Mouse (Mus musculus) heart, postnatal 10 days (tissue): ENCODE measurements around the gene Lman2. TPM values are rescaled to one million over a fixed set of nuclear protein-coding genes. Genes with fewer than 3 reads are reported as not detected.
A peak's percentile ranks its signal among the peaks of the same experiment; 100 is the strongest.

Experiments
- DNase-seq, 2 experiments: peaks; one replicate each; pipeline ENCODE4 v3.0.0; 2021
- intact Hi-C: fragments of 180-260 bp; cut with DNase I; formaldehyde crosslinking; loops from one replicate; pipeline ENCODE4 v1.15.1; 2025
- total RNA-seq, 2 experiments: library from RNA; stranded (reverse); gene quantifications; 2 replicates each; pipeline ENCODE4 v1.2.3; 2021

The Lman2 gene
- total RNA-seq, 2 experiments from 2014 or later: 56.7 to 58.2 TPM

- DNase-seq: no peak
- intact Hi-C loops: loop anchor here (2.0 kb wide), 1 partner anchor 32 kb away; no protein-coding TSS in a partner anchor
These were observed 33.9 kb downstream of the Lman2 start for GRCm38 (mm10) chr13:55328641-55329040.

- intact Hi-C loops: loop anchor here (2.0 kb wide), 1 partner anchor 33 kb away; no protein-coding TSS in a partner anchor
- DNase-seq: no peak
These were observed 34.4 kb downstream of the Lman2 start for GRCm38 (mm10) chr13:55328171-55328570.

GRCm38 (mm10) chr13:55327633-55328032 is 35.0 kb downstream of the Lman2 start:
- DNase-seq: peak; percentile 89 to 93
- intact Hi-C loops: loop anchor here (2.0 kb wide), 1 partner anchor 33 kb away; no protein-coding TSS in a partner anchor

GRCm38 (mm10) chr13:55327169-55327568 is 35.4 kb downstream of the Lman2 start:
- no peak for DNase-seq
- intact Hi-C loops: no loop called here

GRCm38 (mm10) chr13:55325596-55325995 is 37.0 kb downstream of the Lman2 start:
- intact Hi-C loops: no loop called here
- no peak for DNase-seq

GRCm38 (mm10) chr13:55322130-55322825 is 40.3 kb downstream of the Lman2 start:
- intact Hi-C loops: no loop called here
- peak; percentile 38 to 51 for DNase-seq

GRCm38 (mm10) chr13:55321434-55322129 is 41.0 kb downstream of the Lman2 start, which contains the start of gene Rab24:
Gene Rab24 (minus strand): TSS chr13:55321946.
- DNase-seq: peak; percentile 93 to 94
- intact Hi-C loops: no loop called here

- peak in 1 of 2 experiments; percentile 29 for DNase-seq
- intact Hi-C loops: no loop called here
These were observed 42.6 kb downstream of the Lman2 start, which contains the start of gene Prelid1 for GRCm38 (mm10) chr13:55319931-55320533. Gene Prelid1 (plus strand): TSS chr13:55320500.

- DNase-seq: no peak
- intact Hi-C loops: no loop called here
These were observed 44.2 kb downstream of the Lman2 start for GRCm38 (mm10) chr13:55318351-55318750.

GRCm38 (mm10) chr13:55314891-55315412 is 47.6 kb downstream of the Lman2 start:
- DNase-seq: no peak
- intact Hi-C loops: no loop called here

GRCm38 (mm10) chr13:55313051-55313450 is 49.5 kb downstream of the Lman2 start:
- intact Hi-C loops: no loop called here
- no peak for DNase-seq

- intact Hi-C loops: no loop called here
- no peak for DNase-seq
These were observed 50.5 kb downstream of the Lman2 start for GRCm38 (mm10) chr13:55312028-55312630.

GRCm38 (mm10) chr13:55300913-55301312 is 61.7 kb downstream of the Lman2 start:
- no peak for DNase-seq
- intact Hi-C loops: no loop called here

- no peak for DNase-seq
- intact Hi-C loops: no loop called here
These were observed 65.8 kb downstream of the Lman2 start for GRCm38 (mm10) chr13:55296760-55297159.

Other genes starting within 250 kb of the Lman2 start
- gene Gm17617, start 229.2 kb downstream of the Lman2 start, total RNA-seq: not detected
- gene Fgfr4, start 210.1 kb downstream of the Lman2 start, total RNA-seq: under 1 TPM; 0.30 to 0.53 TPM
- 10 to 100 TPM; 88.2 to 97.9 TPM for gene Nsd1, start 153.0 kb downstream of the Lman2 start, total RNA-seq
- gene Prelid1, start 42.3 kb downstream of the Lman2 start, total RNA-seq: 100 to 1,000 TPM; 125 to 126 TPM
- gene Rab24, start 40.8 kb downstream of the Lman2 start, total RNA-seq: 10 to 100 TPM; 40.0 to 40.2 TPM
- gene Mxd3, start 33.0 kb downstream of the Lman2 start, total RNA-seq: 1 to 10 TPM; 7.0 to 7.3 TPM
- gene Rgs14, start 6.9 kb upstream of the Lman2 start, total RNA-seq: under 1 TPM; 0.60 to 0.74 TPM
- gene Slc34a1, start 35.4 kb upstream of the Lman2 start, total RNA-seq: not detected
- gene Pfn3, start 52.4 kb upstream of the Lman2 start, total RNA-seq: not detected
- not detected for gene F12, start 64.0 kb upstream of the Lman2 start, total RNA-seq
- 10 to 100 TPM; 26.3 to 28.5 TPM for gene Grk6, start 82.3 kb upstream of the Lman2 start, total RNA-seq
- gene Prr7, start 101.5 kb upstream of the Lman2 start, total RNA-seq: 1 to 10 TPM; 1.7 to 1.8 TPM
- gene Dbn1, start 125.3 kb upstream of the Lman2 start, total RNA-seq: 10 to 100 TPM; 53.7 to 58.2 TPM
- 10 to 100 TPM; 63.6 to 74.2 TPM for gene Pdlim7, start 150.9 kb upstream of the Lman2 start, total RNA-seq
- 1 to 10 TPM; 1.7 to 1.8 TPM for gene Dok3, start 166.5 kb upstream of the Lman2 start, total RNA-seq
- 10 to 100 TPM; 17.5 to 18.2 TPM for gene Ddx41, start 173.9 kb upstream of the Lman2 start, total RNA-seq
- gene Fam193b, start 208.3 kb upstream of the Lman2 start, total RNA-seq: 10 to 100 TPM; 22.8 to 24.2 TPM
- gene Tmed9, start 210.9 kb upstream of the Lman2 start, total RNA-seq: 100 to 1,000 TPM; 104 to 106 TPM
- 10 to 100 TPM; 11.2 to 12.2 TPM for gene B4galt7, start 237.1 kb upstream of the Lman2 start, total RNA-seq